Mouse (Mus musculus) lung, postnatal 36 days (tissue): ENCODE data around the gene Hpse.

Experiments
- DNase-seq: peaks from one replicate; pipeline ENCODE4 v3.0.0; 2022; ENCODE audit warnings: mixed read lengths

Gene Hpse

DNA sequence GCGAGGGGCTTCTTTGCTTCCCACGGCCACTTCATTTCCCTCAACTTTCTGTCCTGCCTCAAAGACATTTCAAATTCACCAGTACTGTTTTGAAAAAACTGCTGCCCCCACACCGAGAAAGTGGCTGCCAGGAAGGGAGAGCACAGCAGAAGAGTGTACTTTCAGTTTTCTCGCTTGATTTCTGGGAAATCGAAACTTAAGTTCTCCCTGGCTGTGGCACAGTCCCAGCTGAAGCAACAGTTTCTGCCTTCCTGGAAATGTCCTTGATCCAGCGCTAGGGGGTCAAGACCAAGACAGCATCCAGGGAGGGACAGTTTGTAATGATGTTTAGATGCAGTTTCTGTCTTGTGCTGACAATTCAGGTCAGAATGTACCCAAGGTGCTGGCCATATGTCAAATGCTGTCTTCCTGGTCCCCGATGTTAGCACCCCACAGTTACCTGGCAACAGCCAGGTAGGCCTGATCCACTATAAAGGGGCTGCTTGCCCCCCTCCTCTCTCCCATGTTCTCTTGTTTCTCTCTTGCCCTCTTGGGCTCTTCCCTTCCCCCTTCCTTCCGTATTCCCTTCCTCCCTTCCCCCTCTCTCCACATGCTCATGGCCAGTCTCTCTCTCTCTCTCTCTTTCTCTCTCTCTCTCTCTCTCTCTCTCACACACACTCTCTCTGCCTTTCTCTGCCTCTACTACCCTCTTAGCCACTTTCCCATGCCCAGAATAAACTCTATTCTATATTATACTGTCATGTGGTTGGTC is 82.5 kb downstream of the Hpse start:
- DNase-seq = peak; percentile 61

DNA sequence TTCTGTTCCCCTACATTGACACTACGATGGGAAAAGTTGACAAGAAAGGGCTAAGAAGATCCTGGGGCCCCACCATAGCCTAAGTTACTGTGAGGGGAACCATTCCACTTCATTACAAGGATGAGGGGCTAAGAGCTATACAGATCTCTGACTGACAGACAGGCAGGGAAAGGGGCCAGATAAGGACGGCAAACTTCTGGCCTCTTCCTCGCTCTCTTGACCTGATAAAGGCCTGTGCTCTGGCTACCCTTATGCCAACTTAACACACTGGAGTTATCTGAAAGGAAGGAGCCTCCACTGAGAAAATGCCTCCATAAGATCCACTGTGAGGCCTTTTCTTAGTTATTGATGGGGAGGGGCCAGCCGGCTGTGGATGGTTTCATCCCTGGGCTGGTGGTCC is 83.6 kb downstream of the Hpse start:
- no peak for DNase-seq

DNA sequence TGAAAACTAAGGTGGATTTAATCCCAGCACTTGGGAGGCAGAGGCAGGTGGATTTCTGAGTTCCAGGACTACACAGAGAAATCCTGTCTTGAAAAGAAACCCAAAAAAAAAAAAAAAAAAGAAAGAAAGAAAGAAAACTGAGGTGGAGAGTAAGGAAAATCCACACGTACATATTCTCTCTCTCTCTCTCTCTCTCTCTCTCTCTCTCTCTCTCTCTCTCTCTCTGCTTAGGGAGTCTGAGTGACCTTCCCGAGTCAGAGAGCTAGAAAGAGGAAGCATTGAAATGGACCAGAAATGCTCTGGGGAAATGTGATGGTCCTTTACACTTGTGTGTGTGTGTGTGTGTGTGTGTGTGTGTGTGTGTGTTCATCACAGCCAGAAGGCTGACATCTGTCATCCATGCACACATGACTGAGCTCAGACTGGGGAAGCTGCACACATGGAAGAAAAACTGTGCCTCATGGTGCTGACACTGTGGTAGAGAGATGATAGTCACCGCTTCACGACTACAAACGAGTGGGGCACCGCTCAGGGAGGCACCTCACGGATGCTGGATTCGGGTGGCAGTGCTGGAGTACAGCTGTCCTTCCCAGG is 84.5 kb downstream of the Hpse start:
- no peak for DNase-seq

DNA sequence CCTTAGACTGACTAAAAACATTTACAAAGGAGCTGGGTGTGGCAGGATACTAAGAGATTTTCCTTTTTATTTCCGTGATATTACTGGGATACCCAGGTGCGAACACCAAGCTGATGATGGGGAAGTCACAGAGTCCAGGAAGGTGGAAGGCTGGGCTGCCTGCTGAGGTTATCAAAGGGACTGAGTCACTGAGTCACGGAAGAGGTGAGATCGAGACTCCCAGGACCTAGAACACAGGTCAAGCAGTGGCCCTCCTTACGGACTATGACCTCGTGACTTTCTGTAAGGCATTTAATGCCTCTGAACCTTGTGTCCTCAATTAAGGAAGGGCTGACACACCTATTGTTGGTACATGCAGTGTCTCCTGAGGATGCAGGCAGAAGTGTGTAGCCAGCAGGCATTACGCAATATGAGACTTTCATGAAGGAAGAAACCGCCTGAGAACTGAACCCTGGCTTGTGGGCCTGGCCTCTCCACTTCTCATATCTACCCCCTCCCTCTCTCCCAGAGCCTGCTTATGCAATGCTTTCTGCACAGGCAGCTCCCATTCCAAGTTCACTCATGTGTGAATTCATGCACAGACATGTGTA is 86.9 kb downstream of the Hpse start:
- peak; percentile 65 for DNase-seq
